Mouse (Mus musculus): ENCODE data around the gene Mepce. TPM values are rescaled to one million over a fixed set of nuclear protein-coding genes. Genes with fewer than 3 reads are reported as not detected.
"Not testable (repeated sequence)": the region's sequence is repeated elsewhere in the genome, so short reads cannot be mapped to it uniquely, and the experiment has no call there.

Mepce gene
- polyA plus RNA-seq, 1 experiment from 2014 or later: 12.4 TPM

DNA sequence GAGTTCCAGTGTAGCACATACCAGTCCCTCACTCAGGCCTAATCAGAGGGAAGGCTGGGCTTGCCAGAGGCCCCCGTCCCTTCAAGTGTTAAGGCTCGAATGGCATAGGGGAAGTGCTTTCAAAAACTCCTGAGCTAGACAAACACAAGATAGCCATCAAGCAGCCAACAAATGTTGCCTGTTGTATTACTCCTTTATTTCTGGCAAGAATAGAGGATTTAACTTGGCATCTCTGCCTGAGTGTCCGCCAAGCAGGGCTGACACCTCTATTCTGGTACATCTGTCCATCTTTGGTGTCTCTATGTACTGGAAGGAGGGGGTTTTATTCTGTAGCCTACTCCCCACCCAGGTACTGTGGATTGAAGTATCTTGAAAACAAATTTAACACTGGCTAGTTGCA lies 31.3 kb downstream of the Mepce start:
- Histone ChIP-seq H3K36me3 (peaks cover 68% of the 10 kb centered on the region), H3K27me3 (no peaks in the 10 kb centered on the region), H3K9me3 (replicated peaks) (no peaks in the 10 kb centered on the region), H3K4me1 (peaks cover 45% of the 10 kb centered on the region), H3K27ac (replicated peaks) (no peak overlapping the region), H3K4me2 (replicated peaks) (no peak overlapping the region), H3K9ac (no peak overlapping the region), H3K4me3 (replicated peaks) (no peak overlapping the region)
- WGBS: 69% methylated on average over 3 of the region's 3 CpGs
- ATAC-seq (ENCODE audit: insufficient number of reproducible peaks, low FRiP score, low TSS enrichment, low read depth): no peak

GRCm38 (mm10) chr5:137755425-137755824 lies 32.0 kb downstream of the Mepce start:
- no peak for ATAC-seq (ENCODE audit: insufficient number of reproducible peaks, low FRiP score, low TSS enrichment, low read depth)
- WGBS: 82% methylated on average over 5 of the region's 5 CpGs
- no peak overlapping the region for H3K9ac ChIP-seq
- H3K4me3 ChIP-seq (replicated peaks): no peak overlapping the region
- no peak overlapping the region for H3K4me2 ChIP-seq (replicated peaks)
- peaks cover 43% of the 10 kb centered on the region for H3K4me1 ChIP-seq
- no peaks in the 10 kb centered on the region for H3K9me3 ChIP-seq (replicated peaks)
- peaks cover 74% of the 10 kb centered on the region for H3K36me3 ChIP-seq
- H3K27me3 ChIP-seq: no peaks in the 10 kb centered on the region
- H3K27ac ChIP-seq (replicated peaks): no peak overlapping the region; the same call in 1 of the 2 replicates

- peaks cover 68% of the 10 kb centered on the region for H3K36me3 ChIP-seq
- H3K4me2 ChIP-seq (replicated peaks): no peak overlapping the region
- no peaks in the 10 kb centered on the region for H3K27me3 ChIP-seq
- H3K9me3 ChIP-seq (replicated peaks): no peaks in the 10 kb centered on the region
- WGBS: 71% methylated on average over 13 of the region's 13 CpGs
- no peak overlapping the region for H3K9ac ChIP-seq
- ATAC-seq (ENCODE audit: insufficient number of reproducible peaks, low FRiP score, low TSS enrichment, low read depth): no peak
- peaks cover 37% of the 10 kb centered on the region for H3K4me1 ChIP-seq
- H3K27ac ChIP-seq (replicated peaks): no peak overlapping the region
- H3K4me3 ChIP-seq (replicated peaks): no peak overlapping the region
Measured at GRCm38 (mm10) chr5:137753111-137753832, 34.2 kb downstream of the Mepce start.

- WGBS: 83% methylated on average over 6 of the region's 6 CpGs
- H3K36me3 ChIP-seq: peaks cover 61% of the 10 kb centered on the region
Measured at GRCm38 (mm10) chr5:137751988-137752387, 35.5 kb downstream of the Mepce start.

GRCm38 (mm10) chr5:137751221-137751887 lies 36.1 kb downstream of the Mepce start:
- H3K4me2 ChIP-seq (replicated peaks): no peak overlapping the region
- no peak overlapping the region for H3K4me3 ChIP-seq (replicated peaks)
- no peak overlapping the region for H3K27ac ChIP-seq (replicated peaks)
- peaks cover 54% of the 10 kb centered on the region for H3K36me3 ChIP-seq
- no peak overlapping the region for H3K9ac ChIP-seq
- H3K4me1 ChIP-seq: peaks cover 40% of the 10 kb centered on the region
- no peak for ATAC-seq (ENCODE audit: insufficient number of reproducible peaks, low FRiP score, low TSS enrichment, low read depth)
- no peaks in the 10 kb centered on the region for H3K27me3 ChIP-seq
- no peaks in the 10 kb centered on the region for H3K9me3 ChIP-seq (replicated peaks)
- whole genome bisulfite sequencing: 91% methylated on average over 13 of the region's 13 CpGs

More at GRCm38 (mm10) chr5:137751988-137752387, 35.5 kb downstream of the Mepce start:
- no peak for ATAC-seq (ENCODE audit: insufficient number of reproducible peaks, low FRiP score, low TSS enrichment, low read depth)
- H3K4me2 ChIP-seq (replicated peaks): no peak overlapping the region
- H3K27me3 ChIP-seq: no peaks in the 10 kb centered on the region
- no peak overlapping the region for H3K27ac ChIP-seq (replicated peaks)
- no peak overlapping the region for H3K4me3 ChIP-seq (replicated peaks)
- H3K4me1 ChIP-seq: peaks cover 40% of the 10 kb centered on the region
- H3K9me3 ChIP-seq (replicated peaks): no peaks in the 10 kb centered on the region
- H3K9ac ChIP-seq: no peak overlapping the region

- peaks cover 43% of the 10 kb centered on the region for H3K36me3 ChIP-seq
- H3K4me2 ChIP-seq (replicated peaks); H3K27me3 ChIP-seq; H3K27ac ChIP-seq (replicated peaks); H3K4me3 ChIP-seq (replicated peaks); H3K9me3 ChIP-seq (replicated peaks); H3K9ac ChIP-seq; ATAC-seq (ENCODE audit: insufficient number of reproducible peaks, low FRiP score, low TSS enrichment, low read depth): not testable (repeated sequence)
- H3K4me1 ChIP-seq: peaks cover 38% of the 10 kb centered on the region
- 92% methylated on average over 6 of the region's 8 CpGs for WGBS
Measured at GRCm38 (mm10) chr5:137750212-137750611, 37.2 kb downstream of the Mepce start.

GRCm38 (mm10) chr5:137749196-137749836 lies 38.1 kb downstream of the Mepce start:
- Histone ChIP-seq H3K4me1 (peaks cover 40% of the 10 kb centered on the region), H3K36me3 (peaks cover 41% of the 10 kb centered on the region), H3K9ac (no peak overlapping the region), H3K9me3 (replicated peaks) (no peaks in the 10 kb centered on the region), H3K27ac (replicated peaks) (peak overlapping the region; percentile 97), H3K27me3 (no peaks in the 10 kb centered on the region), H3K4me3 (replicated peaks) (peak overlapping the region; percentile 72; the same call in 1 of the 2 replicates), H3K4me2 (replicated peaks) (peak overlapping the region; percentile 95)
- ATAC-seq (ENCODE audit: insufficient number of reproducible peaks, low FRiP score, low TSS enrichment, low read depth): no peak
- WGBS: 39% methylated on average over 6 of the region's 6 CpGs

DNA sequence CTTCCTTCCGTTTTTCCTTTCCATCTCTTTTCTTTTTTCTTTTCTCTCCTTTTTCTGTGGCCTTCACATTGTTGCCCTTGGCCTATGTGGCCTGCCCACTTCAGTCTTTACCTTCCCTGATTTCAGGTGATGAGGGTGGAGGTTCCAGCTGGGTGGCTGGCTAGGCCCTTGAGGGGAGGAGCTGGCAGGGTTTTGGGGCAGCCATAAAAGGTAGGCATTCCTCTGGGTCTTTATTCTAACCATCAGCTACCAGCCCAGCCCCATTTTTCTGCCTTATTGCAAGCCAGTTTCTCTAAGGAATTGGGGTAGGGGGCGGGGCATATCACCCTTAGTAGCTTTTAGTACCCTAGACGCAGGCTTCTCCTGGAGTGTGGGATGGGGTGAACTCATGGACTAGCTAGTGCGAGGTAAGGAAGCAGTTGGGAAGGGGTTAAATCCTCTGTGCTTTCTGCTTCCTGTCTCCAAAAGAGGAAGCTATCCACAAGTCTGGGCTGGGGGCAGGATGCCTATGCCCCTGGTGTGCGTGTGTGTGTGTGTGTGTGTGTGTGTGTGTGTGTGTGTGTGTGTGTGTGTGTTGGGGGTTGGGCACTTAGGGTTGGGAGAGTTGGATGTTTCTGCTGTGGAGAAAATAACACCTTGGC lies 39.2 kb downstream of the Mepce start:
- Histone ChIP-seq H3K4me2 (replicated peaks) (peak overlapping the region; percentile 95), H3K4me3 (replicated peaks) (peak overlapping the region; percentile 72), H3K36me3 (peaks cover 32% of the 10 kb centered on the region), H3K4me1 (peaks cover 40% of the 10 kb centered on the region), H3K27ac (replicated peaks) (peak overlapping the region; percentile 97; the same call in 1 of the 2 replicates), H3K9ac (0 out of 2 replicates have a peak overlapping the region, but pooled peaks have one; percentile 9), H3K27me3 (no peaks in the 10 kb centered on the region), H3K9me3 (replicated peaks) (no peaks in the 10 kb centered on the region)
- WGBS: 22% methylated on average over 5 of the region's 5 CpGs
- ATAC-seq (ENCODE audit: insufficient number of reproducible peaks, low FRiP score, low TSS enrichment, low read depth): no peak

DNA sequence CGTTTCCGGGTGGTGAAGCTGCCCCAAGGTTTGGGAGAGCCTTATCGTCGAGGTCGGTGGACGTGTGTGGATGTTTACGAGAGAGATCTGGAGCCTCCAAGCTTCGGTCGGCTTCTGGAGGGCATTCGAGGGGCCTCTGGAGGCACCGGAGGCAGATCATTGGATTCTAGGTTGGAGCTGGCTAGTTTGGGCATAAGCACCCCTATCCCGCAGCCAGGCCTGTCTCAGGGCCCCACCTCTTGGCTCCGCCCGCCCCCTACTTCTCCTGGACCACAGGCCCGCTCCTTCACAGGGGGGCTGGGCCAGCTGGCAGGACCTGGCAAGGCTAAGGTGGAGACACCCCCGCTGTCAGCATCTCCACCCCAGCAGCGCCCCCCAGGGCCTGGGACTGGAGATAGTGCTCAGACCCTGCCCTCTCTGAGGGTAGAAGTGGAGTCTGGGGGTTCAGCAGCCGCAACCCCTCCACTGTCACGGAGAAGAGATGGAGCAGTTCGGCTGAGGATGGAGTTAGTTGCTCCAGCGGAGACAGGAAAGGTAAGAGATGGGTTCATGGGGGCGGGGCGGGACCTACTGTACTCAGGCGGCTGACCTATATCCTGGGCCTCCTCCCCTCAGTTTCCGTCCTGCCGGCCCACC lies 40.0 kb downstream of the Mepce start:
- Histone ChIP-seq H3K9ac (peak overlapping the region; percentile 86), H3K4me1 (peaks cover 35% of the 10 kb centered on the region), H3K27me3 (no peaks in the 10 kb centered on the region), H3K27ac (replicated peaks) (peak overlapping the region; percentile 97), H3K4me3 (replicated peaks) (peak overlapping the region; percentile 72), H3K36me3 (peaks cover 24% of the 10 kb centered on the region), H3K4me2 (replicated peaks) (peak overlapping the region; percentile 95), H3K9me3 (replicated peaks) (no peaks in the 10 kb centered on the region)
- WGBS: 3% methylated on average over 26 of the region's 26 CpGs
- peak; percentile 9; the same call in 1 of the 2 replicates for ATAC-seq (ENCODE audit: insufficient number of reproducible peaks, low FRiP score, low TSS enrichment, low read depth)

DNA sequence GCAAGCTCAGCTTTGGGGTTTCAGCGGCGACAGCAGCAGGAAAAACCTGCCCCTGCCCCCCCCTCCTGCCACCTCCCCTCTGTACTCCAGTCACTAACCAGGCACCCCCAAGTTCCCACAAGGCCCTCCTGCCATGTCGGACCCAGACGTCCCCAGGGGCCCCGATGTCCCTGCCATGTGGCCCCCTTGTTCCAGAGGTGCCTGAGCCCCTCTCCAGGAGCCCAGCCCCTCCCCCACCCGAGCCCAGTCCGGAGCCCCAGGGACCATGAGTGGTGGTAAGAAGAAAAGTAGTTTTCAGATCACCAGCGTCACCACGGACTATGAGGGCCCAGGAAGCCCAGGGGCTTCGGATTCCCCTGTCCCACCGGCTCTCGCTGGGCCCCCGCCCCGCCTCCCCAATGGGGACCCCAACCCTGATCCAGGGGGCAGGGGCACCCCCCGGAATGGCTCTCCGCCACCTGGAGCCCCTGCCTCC lies 40.6 kb downstream of the Mepce start:
- no peaks in the 10 kb centered on the region for H3K9me3 ChIP-seq (replicated peaks)
- WGBS: 1% methylated on average over 16 of the region's 16 CpGs

More for the DNA sequence above, 40.6 kb downstream of the Mepce start:
- Histone ChIP-seq H3K27ac (replicated peaks) (peak overlapping the region; percentile 97), H3K36me3 (peaks cover 19% of the 10 kb centered on the region), H3K27me3 (no peaks in the 10 kb centered on the region), H3K4me1 (peaks cover 37% of the 10 kb centered on the region), H3K4me3 (replicated peaks) (peak overlapping the region; percentile 72), H3K4me2 (replicated peaks) (peak overlapping the region; percentile 95), H3K9ac (peak overlapping the region; percentile 86)
- ATAC-seq (ENCODE audit: insufficient number of reproducible peaks, low FRiP score, low TSS enrichment, low read depth): no peak
